Mouse (Mus musculus) left cerebral cortex, postnatal 36 days (tissue): ENCODE data around the gene Ube2k. TPM values are rescaled to one million over a fixed set of nuclear protein-coding genes. Genes with fewer than 3 reads are reported as not detected.

ENCODE experiments used
- DNase-seq, 2 experiments: peaks; one replicate each; pipeline ENCODE4 v3.0.0; 2021 to 2022; ENCODE audit warnings: low spot score in 2 of 2, mixed read lengths in 1 of 2
- intact Hi-C: fragments of 180-260 bp; cut with DNase I; formaldehyde crosslinking; loops from one replicate; pipeline ENCODE4 v1.15.1; 2025
- total RNA-seq, 2 experiments: library from RNA; stranded (reverse); gene quantifications; 2 replicates each; pipeline ENCODE4 v1.2.3; 2021

Gene Ube2k
- 100 to 1,000 TPM; 130 to 133 TPM for total RNA-seq

DNA sequence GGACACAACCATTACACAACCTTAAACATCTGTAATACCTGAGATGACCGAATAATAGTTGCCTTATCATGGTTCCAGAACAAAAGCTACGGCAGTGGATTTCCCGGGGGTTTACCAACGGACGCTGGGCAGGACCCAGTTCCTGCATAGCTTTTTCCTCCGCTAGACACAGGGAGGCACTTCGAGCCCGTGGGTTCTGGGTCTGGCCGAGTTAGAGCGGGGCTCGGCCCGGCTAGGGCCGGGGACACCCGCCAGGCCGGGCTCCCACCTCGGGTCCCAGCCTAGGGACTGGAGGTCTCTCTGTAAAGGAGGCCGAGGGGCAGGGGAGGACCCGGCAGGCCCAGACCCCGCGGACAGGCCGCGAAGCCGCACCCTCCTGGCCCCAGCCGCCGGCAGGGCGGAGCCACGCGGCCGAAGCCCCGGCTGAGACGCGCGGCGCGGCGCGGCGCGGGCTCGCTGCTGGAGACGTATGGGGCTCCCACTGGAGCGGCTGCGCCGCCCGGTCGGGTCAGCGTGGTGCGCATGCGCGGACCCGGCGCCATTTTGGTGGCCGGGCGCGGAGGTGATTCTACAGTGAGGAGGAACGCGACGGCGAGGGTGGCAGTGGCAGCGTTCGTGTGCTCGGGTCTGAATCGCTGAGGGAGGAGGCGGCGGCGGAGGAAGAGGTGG is at the start of gene Ube2k, which contains the start of gene Smim14:
Ube2k (plus strand) TSS at position 483 of the 669 bp plus-strand sequence.
Smim14 (minus strand) TSS at position 434 of the 669 bp plus-strand sequence.
- intact Hi-C loops, result loop anchor here (2.0 kb wide), 2 partner anchors 44 to 160 kb away; partner anchors contain the start of gene Gm43552
- DNase-seq, result peak; percentile 93 to 96

DNA sequence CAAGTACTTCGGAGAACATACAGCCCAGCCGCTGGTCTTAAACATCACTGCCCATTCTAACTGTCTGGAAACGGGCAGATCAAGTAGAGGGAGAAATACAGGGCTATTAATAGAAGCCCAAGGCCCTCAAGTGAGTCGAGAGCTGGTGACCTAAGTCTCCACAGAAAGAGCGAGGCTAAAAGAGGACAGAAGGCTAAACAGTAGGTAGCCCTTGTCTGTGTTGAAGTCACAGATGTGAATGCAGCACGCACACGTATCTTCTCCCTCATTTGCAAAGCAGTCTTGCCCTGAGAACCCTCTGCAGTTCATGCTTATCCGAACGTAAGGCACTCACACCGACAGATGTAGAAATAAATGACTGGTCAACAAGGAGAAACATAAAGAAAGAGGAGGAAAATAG is 49.7 kb upstream of the Ube2k start:
- no peak for DNase-seq
- intact Hi-C loops, result no loop called here

DNA sequence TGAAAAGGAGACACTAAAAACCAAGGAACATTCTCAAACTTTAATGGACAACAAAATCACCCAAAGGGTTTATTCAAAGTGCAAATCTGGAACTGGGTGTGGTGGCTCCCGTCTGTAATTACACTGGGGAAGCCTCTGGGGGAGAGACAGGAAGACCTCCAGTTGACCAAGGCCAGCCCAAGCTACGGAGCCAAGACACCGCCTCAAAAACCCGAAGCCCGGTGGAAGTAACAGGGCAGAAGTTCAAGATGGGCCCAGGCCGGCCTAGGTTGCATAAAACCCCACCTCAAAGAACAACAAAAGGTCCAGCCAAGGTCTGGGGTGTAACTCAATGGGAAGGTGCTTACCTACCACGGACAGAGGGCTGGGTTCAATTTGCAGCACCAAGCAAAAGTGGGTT is 48.3 kb upstream of the Ube2k start:
- intact Hi-C loops, result no loop called here
- DNase-seq, result no peak

DNA sequence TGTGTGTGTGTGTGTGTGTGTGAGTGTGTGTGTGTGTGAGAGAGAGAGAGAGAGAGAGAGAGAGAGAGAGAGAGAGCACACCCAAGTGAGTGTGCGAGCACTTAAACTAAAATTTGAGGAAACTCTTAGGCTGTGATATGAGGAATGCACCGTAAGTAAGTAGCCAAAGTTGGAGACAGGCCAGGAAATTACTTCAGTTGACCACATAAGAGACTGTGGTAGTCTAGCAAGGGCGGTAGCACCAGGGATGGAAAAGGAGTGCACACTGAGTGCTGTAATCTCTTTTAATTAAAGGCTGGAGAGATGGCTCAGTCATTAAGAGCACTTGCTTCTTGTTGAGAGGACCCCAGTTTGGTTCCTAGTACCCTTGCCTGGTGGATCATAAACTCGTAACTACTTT is 47.2 kb upstream of the Ube2k start:
- intact Hi-C loops, result loop anchor here (2.0 kb wide), 1 partner anchor 53 kb away; no protein-coding TSS in a partner anchor
- DNase-seq, result no peak

DNA sequence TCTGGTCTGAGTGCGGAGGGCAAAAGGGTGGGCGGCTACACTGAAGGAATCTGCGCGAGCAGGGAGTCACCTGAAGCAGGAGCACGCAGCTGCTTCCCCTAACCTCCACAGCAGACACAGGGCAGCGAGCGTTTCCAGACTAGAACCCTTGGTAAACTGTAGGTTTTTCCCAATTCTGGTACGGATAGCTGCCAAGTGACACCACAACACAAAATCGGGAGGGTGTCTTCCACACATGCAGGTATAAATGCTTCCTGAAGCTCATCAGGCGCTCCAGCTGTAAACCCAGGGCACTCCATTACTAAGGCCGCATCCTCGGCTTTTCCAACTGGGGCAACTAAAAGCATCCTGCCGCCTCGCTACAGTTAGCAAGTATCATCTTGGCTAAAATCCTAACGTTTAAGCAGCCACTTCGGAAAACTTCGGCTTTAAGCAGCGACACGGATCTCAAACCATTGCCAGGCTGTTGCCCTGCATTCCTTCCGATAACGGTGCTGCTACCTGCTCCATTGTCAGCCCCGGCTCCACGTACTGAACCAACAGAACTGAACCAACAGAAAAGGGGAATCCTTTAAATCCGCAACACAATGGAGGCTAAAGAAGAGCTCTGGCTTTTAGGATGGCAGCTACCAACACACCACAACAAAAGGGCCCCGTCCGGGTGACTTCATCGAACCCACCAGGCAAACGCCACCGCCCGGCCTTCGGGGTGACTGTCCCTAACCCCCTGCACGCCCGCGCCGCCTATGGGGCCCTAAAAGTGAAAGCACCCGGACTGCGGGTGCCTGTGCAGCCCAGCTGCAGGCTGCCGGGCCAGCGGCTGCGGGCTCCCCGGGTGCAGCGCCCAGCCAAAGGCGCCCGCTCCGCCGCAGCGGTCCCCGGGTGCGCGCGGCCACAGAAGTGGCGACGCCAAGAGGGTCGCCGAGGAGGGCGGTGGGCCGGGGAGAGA is 45.0 kb upstream of the Ube2k start:
- peak; percentile 60 to 72 for DNase-seq
- intact Hi-C loops, result loop anchor here (2.0 kb wide), 3 partner anchors 45 to 205 kb away; partner anchors contain the start of genes Smim14 and Ube2k

DNA sequence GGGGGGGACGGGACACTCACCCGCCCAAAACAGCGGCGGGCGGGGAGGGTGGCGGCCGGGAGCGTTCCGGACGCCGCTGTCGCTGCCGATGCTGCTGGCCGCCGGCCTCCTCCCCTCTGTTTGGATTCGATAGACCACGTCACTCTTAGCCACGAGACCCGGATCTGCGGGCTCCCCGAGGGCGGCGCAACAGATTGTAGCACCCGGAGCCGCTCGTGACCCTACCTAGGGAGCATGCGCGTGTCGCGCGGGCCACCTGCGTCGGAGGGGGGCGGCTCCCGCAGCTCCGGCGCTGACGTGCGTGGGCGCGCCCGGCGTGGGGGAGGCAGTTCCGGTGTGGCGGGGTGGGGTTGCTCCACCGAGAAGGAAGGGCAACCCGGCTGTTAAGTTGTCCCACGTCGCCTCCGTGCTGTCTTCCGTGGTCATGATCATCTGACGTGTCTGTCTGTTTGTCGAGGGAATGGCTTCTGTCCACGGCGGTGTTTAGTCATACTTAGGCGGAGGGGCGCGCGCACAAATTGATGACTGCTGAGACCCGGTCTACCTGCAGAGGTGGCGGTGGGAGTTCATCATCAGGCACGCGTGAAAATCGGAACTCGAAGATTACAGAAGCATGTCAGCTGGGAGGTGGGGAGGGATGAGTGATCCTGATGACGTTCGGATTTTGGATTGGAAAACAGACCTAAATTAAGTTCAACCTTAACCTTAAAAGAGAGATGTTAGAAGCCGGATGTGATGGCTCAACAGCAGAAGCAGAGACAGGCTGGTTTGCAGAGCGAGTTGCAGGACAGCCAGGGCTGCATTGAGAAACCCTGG is 44.1 kb upstream of the Ube2k start, which contains the start of gene Gm43552:
Gm43552 (minus strand) TSS at position 118 of the 816 bp plus-strand sequence.
- intact Hi-C loops, result loop anchor here (2.0 kb wide), 2 partner anchors 44 to 204 kb away; partner anchors contain the start of genes Smim14 and Ube2k

DNA sequence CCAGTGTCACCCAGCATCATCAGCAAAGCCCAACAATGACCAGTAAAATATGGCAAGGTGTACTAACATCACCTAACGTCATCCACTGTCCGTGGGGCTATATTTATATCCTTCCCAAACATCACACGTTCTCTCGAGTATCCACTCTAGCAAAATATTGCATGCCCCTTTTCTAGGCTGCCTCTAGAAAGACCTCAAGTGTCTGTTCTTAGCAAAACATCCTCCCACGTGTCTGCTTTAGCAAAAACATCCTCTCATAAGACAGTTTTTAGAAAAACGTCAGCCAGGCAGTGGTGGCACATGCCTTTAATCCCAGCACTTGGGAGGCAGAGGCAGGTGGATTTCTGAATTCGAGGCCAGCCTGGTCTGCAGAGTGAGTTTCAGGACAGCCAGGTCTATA is 36.8 kb upstream of the Ube2k start:
- intact Hi-C loops, result no loop called here
- DNase-seq, result no peak

More for the DNA sequence above, 44.1 kb upstream of the Ube2k start, which contains the start of gene Gm43552:
- peak; percentile 96 to 98 for DNase-seq

DNA sequence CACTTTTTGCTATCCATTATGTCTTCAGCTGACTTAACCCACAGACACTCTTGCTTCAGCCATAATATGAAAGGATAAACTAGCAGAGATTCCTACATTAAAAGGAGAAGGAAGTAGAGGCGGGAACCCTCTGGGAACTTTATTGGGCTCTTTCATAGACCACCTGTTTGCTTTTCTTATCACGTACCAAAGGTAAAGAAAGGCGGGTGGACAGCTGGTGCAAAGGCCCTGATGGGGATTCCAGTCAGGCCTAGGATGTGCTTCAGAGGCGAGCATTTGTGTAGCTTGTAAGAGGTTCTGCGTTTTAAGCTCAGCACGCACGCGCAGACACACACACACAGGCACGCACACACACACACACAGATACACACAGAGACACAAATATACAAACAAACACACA is 35.6 kb upstream of the Ube2k start:
- intact Hi-C loops, result no loop called here
- no peak for DNase-seq

DNA sequence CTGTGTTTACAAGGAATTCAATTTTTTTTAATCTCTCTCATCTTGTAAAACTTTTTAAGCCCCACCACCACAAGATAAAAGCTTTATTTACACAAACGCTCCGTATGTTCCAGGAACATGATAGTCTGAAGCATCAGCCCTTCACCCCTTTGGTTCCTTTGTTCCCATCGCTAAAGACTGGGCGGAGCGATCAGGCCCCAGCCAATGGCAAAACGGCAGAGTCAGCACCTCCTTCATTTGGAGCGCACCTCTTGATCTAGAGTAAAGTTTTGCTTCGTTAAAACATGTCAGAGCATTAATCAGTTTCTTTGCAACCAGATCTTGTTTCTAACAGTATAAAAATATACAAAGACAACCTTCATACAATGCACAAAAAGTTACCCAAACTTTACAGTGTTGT is 31.2 kb upstream of the Ube2k start:
- no peak for DNase-seq

DNA sequence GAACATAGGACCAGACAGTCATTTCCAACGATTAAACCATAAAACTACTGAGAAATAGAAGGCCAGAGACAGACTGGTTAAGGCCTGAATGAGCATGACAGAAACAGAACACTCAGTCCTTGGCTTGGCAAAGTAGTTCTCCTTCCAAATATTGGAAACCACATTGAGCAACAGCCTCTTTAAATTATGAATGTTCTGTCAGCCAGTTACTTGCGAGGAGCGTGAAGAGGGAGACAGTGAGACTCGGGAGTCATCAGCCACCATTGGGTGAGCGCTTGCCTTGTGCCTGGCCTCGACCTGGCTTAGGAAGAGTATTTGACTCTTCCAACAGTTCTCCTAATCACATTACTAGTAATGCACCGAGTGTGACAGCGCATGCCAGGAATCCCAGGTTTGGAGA is 28.6 kb upstream of the Ube2k start:
- no peak for DNase-seq
- intact Hi-C loops, result no loop called here

More for the DNA sequence above, 31.2 kb upstream of the Ube2k start:
- intact Hi-C loops, result no loop called here

DNA sequence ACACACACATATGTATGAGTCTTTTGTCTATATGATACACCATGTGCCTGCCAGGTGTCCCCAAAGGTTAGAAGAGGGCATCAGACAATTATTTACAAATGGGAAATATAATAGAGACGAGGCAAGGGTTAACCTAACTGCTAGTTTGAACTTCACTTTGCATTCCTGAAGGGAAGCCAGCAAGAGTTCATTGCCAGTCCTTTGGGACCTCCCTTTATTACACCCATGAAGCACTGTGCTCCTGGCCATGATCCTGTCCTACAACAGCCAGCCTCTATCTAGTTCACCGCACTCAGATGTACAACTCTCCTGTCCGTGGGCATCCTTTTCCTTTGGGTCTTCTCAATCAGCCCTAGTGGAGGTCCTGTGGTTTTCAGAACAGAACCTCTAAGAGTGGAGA is 23.5 kb upstream of the Ube2k start:
- no peak for DNase-seq
- intact Hi-C loops, result no loop called here

DNA sequence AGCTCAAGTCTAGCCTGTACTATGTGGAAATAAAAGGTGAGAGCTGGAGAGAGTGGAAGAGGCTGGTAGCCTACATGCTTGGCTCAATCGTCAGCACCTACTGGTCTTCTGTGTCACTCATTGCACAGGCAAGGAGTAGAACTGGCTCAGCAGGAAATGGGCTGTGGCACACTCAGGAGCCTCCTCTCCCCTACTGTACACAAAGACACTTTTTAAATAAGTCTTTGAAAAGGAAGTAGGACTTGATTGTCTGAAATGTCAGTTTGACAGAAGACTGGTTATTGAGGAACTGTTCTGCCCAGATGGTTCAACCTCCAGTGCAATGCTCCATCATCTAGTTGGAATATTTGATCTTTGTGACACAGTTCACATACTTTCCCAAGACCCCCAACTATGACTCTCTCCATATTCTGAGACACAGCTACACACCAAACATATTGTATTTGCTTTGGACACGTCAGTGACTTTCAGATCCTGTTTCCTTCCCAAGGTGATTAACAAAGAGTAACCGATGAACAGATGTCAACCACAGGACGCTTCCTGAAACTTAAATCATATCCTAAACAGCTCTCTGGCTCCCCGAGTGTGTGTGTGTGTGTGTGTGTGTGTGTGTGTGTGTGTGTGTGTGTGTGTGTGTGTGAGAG is 22.3 kb upstream of the Ube2k start:
- intact Hi-C loops, result no loop called here
- DNase-seq, result no peak

DNA sequence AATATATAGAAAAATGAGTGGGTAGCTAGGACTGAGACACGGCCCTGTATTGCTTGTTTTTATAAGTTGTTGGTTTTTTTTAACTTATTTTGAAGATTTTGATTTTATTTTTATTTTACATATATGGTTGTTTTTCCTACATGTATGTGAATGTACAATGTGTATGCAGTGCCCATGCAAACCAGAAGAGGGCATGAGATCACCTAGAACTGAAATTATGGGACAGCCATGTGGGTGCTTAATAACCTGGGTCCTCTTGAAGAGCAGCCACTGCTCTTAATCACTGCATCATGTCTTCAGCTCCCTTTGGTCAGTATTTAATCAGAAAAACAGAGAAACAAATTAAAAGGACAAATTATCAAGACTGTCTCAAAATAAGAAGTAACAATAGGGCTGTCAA is 15.2 kb upstream of the Ube2k start:
- intact Hi-C loops, result no loop called here
- no peak for DNase-seq

DNA sequence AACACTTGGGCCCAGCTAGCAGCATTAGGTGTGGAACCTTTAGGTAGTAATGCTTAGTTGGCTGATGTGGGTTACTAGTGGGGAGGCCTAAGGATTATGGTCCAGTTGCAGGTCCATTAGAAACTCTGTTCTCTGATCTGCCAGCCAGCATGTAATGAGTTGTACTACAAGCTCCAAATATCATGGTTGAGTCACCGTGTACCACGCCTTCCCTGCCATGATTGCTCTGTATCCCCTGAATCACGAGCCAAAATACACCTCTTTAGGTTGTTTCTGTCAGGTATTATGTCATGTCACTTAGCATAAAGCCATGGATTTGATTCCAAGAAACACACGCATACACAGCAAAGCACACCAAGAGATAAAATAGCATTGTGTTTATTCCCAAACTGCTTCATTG is 12.2 kb upstream of the Ube2k start:
- intact Hi-C loops, result no loop called here
- DNase-seq, result no peak

DNA sequence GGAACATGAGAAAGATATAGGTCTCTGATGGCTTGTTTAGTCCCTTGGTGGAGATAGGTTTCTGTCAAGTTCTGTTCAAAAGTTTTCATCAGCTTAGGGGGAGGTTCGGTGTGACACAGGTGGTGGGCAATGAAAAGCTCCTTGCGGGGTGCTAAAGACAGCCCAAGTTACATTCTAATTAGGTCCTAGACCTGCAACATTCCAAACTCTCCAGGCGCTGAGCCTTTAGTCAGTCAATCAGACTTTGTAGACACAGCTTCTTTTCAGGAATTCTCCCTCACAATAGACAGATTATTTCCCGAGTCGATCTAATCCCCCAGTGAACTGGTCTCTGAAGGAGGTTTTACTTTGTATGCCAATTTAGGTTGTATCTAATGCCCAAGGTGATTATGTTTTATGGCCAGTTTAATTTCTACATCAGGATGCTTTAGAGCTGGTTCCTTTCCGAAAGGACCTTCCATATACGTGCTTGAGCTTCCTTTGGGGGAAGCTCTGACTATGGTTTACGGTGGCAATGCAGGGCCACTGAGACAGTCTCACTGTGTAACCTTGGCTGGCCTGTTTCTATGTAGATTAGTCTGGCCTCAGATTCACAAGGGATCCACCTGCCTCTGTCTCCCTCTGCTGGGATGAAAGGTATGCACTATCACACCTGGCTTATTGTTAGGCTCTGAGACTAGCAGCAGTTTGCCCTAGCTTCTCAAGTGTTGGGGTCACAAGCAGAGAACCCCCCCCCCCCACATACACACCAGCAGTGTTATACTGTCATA is 11.2 kb upstream of the Ube2k start:
- DNase-seq, result no peak

DNA sequence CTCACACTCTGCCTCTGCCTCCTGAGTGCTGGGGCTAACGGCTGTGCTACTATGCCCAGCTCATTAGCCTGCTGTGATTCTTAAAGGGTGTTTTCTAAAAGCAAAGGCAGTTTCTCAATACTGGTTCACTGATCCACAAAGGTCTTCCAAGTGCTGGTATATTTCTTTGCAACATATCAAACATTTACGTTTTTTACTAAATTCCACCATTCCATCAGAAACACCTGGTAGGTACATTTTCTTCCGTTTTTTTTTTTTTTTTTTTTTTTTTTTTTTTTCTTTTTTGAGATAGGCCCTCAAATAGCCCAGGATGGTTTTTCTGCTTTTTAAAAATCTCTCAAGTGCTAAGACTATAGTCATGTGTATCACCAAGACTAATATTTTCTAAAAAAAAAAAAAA is 5.8 kb upstream of the Ube2k start:
- intact Hi-C loops, result no loop called here
- DNase-seq, result no peak

More for the DNA sequence above, 11.2 kb upstream of the Ube2k start:
- intact Hi-C loops, result no loop called here

DNA sequence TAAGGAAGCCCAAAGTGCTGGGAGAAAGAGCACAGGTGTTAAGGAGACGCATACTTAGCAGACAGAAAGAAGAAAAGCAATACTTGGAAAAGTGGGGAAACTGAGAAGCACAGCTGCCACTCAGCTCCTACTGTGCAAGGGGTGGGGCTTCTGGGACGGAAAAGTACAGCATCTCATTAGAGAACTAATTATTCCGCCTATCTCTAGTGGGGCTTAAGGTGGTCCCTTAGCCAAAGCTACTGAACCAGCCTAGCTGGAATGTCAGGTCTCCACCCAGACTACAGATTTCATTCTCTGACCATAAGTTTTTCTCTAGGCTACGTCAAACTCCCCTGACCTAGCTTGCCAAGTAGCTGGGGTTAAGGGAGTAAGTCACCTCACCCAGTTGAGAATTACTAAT is 2.5 kb upstream of the Ube2k start:
- DNase-seq, result no peak
- intact Hi-C loops, result no loop called here

DNA sequence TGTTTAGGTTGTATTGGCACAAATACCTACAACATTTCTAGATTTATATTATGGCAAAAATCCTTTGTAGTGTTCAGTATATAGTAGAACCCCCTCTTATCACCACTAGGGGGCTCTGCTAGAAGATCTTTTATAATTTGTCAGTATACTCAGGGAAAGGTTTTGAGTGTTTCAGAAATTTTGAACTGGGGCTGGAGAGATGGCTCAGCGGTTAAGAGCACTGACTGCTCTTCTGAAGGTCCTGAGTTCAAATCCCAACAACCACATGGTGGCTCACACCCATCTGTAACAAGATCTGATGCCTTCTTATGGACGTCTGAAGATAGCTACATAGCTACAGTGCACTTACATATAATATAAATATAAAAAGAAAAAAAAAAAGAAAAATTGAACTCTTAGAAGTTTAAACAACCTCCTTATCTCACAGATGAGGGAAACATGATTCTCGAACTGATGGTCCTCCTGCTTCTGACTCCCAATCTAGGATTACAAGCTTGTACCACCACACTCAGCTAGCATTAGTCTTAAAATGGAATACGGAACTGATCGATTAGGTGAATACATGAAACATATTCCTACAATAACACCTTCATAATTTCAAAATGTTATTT is 1.5 kb upstream of the Ube2k start:
- intact Hi-C loops, result loop anchor here (2.0 kb wide), 2 partner anchors 43 to 161 kb away; partner anchors contain the start of gene Gm43552

More for the DNA sequence above, 1.5 kb upstream of the Ube2k start:
- no peak for DNase-seq
